Mouse (Mus musculus): ENCODE results near the gene Chrng. TPM values are rescaled to one million over a fixed set of nuclear protein-coding genes. Genes with fewer than 3 reads are reported as not detected.

The Chrng gene
- total RNA-seq, 1 experiment from 2014 or later: not detected

GRCm38 (mm10) chr1:87187037-87187355 lies 17.5 kb upstream of the Chrng start:
- ATAC-seq (replicated peaks in 1 of 2; ENCODE audit: insufficient read depth in 1 of 2, low FRiP score in 2 of 2, low TSS enrichment in 1 of 2, low read depth in 1 of 2, poor library complexity in 2 of 2, severe bottlenecking in 2 of 2): peak in 1 of 2 experiments; percentile 41; a peak in 1 of 4 replicates

GRCm38 (mm10) chr1:87190429-87190828 lies 14.0 kb upstream of the Chrng start, which contains the start of gene Chrnd:
Gene Chrnd (plus strand): TSS chr1:87190607.
- no peak for ATAC-seq (replicated peaks in 1 of 2; ENCODE audit: insufficient read depth in 1 of 2, low FRiP score in 2 of 2, low TSS enrichment in 1 of 2, low read depth in 1 of 2, poor library complexity in 2 of 2, severe bottlenecking in 2 of 2)

- ATAC-seq (replicated peaks in 1 of 2; ENCODE audit: insufficient read depth in 1 of 2, low FRiP score in 2 of 2, low TSS enrichment in 1 of 2, low read depth in 1 of 2, poor library complexity in 2 of 2, severe bottlenecking in 2 of 2): no peak
Measured at GRCm38 (mm10) chr1:87197296-87197695, 7.2 kb upstream of the Chrng start.

GRCm38 (mm10) chr1:87198119-87199065 lies 6.1 kb upstream of the Chrng start:
- ATAC-seq (replicated peaks in 1 of 2; ENCODE audit: insufficient read depth in 1 of 2, low FRiP score in 2 of 2, low TSS enrichment in 1 of 2, low read depth in 1 of 2, poor library complexity in 2 of 2, severe bottlenecking in 2 of 2): no peak

GRCm38 (mm10) chr1:87200811-87201210 lies 3.6 kb upstream of the Chrng start:
- no peak for ATAC-seq (replicated peaks in 1 of 2; ENCODE audit: insufficient read depth in 1 of 2, low FRiP score in 2 of 2, low TSS enrichment in 1 of 2, low read depth in 1 of 2, poor library complexity in 2 of 2, severe bottlenecking in 2 of 2)

GRCm38 (mm10) chr1:87201848-87202247 lies 2.6 kb upstream of the Chrng start:
- ATAC-seq (replicated peaks in 1 of 2; ENCODE audit: insufficient read depth in 1 of 2, low FRiP score in 2 of 2, low TSS enrichment in 1 of 2, low read depth in 1 of 2, poor library complexity in 2 of 2, severe bottlenecking in 2 of 2): no peak

- ATAC-seq (replicated peaks in 1 of 2; ENCODE audit: insufficient read depth in 1 of 2, low FRiP score in 2 of 2, low TSS enrichment in 1 of 2, low read depth in 1 of 2, poor library complexity in 2 of 2, severe bottlenecking in 2 of 2): no peak
Measured at GRCm38 (mm10) chr1:87203779-87204178, 678 bp upstream of the Chrng start.

- ATAC-seq (replicated peaks in 1 of 2; ENCODE audit: insufficient read depth in 1 of 2, low FRiP score in 2 of 2, low TSS enrichment in 1 of 2, low read depth in 1 of 2, poor library complexity in 2 of 2, severe bottlenecking in 2 of 2): no peak
Measured at GRCm38 (mm10) chr1:87205038-87205437, 581 bp downstream of the Chrng start.

- ATAC-seq (replicated peaks in 1 of 2; ENCODE audit: insufficient read depth in 1 of 2, low FRiP score in 2 of 2, low TSS enrichment in 1 of 2, low read depth in 1 of 2, poor library complexity in 2 of 2, severe bottlenecking in 2 of 2): no peak
Measured at GRCm38 (mm10) chr1:87205502-87205901, 1.0 kb downstream of the Chrng start.

GRCm38 (mm10) chr1:87206339-87206738 lies 1.9 kb downstream of the Chrng start:
- ATAC-seq (replicated peaks in 1 of 2; ENCODE audit: insufficient read depth in 1 of 2, low FRiP score in 2 of 2, low TSS enrichment in 1 of 2, low read depth in 1 of 2, poor library complexity in 2 of 2, severe bottlenecking in 2 of 2): peak; percentile 52 to 54; a peak in 3 of 4 replicates

GRCm38 (mm10) chr1:87211431-87211830 lies 7.0 kb downstream of the Chrng start:
- no peak for ATAC-seq (replicated peaks in 1 of 2; ENCODE audit: insufficient read depth in 1 of 2, low FRiP score in 2 of 2, low TSS enrichment in 1 of 2, low read depth in 1 of 2, poor library complexity in 2 of 2, severe bottlenecking in 2 of 2)

- ATAC-seq (replicated peaks in 1 of 2; ENCODE audit: insufficient read depth in 1 of 2, low FRiP score in 2 of 2, low TSS enrichment in 1 of 2, low read depth in 1 of 2, poor library complexity in 2 of 2, severe bottlenecking in 2 of 2): peak; percentile 92 to 95
Measured at GRCm38 (mm10) chr1:87213735-87214704, 9.6 kb downstream of the Chrng start, which contains the start of gene Eif4e2. Gene Eif4e2 (plus strand): TSS chr1:87213914.

- ATAC-seq (replicated peaks in 1 of 2; ENCODE audit: insufficient read depth in 1 of 2, low FRiP score in 2 of 2, low TSS enrichment in 1 of 2, low read depth in 1 of 2, poor library complexity in 2 of 2, severe bottlenecking in 2 of 2): no peak
Measured at GRCm38 (mm10) chr1:87214748-87215147, 10.3 kb downstream of the Chrng start.

GRCm38 (mm10) chr1:87217938-87218337 lies 13.5 kb downstream of the Chrng start:
- 0 out of 4 replicates have a peak, but pooled peaks of 1 of the 2 experiments have one; percentile 19 for ATAC-seq (replicated peaks in 1 of 2; ENCODE audit: insufficient read depth in 1 of 2, low FRiP score in 2 of 2, low TSS enrichment in 1 of 2, low read depth in 1 of 2, poor library complexity in 2 of 2, severe bottlenecking in 2 of 2)

- no peak for ATAC-seq (replicated peaks in 1 of 2; ENCODE audit: insufficient read depth in 1 of 2, low FRiP score in 2 of 2, low TSS enrichment in 1 of 2, low read depth in 1 of 2, poor library complexity in 2 of 2, severe bottlenecking in 2 of 2)
Measured at GRCm38 (mm10) chr1:87225739-87226138, 21.3 kb downstream of the Chrng start.

GRCm38 (mm10) chr1:87226409-87227159 lies 22.1 kb downstream of the Chrng start:
- no peak for ATAC-seq (replicated peaks in 1 of 2; ENCODE audit: insufficient read depth in 1 of 2, low FRiP score in 2 of 2, low TSS enrichment in 1 of 2, low read depth in 1 of 2, poor library complexity in 2 of 2, severe bottlenecking in 2 of 2)

- no peak for ATAC-seq (replicated peaks in 1 of 2; ENCODE audit: insufficient read depth in 1 of 2, low FRiP score in 2 of 2, low TSS enrichment in 1 of 2, low read depth in 1 of 2, poor library complexity in 2 of 2, severe bottlenecking in 2 of 2)
Measured at GRCm38 (mm10) chr1:87227160-87227550, 22.7 kb downstream of the Chrng start.
